Mouse (Mus musculus) midbrain, embryonic 14.5 days (tissue): ENCODE results near the gene Mcoln3. TPM values are rescaled to one million over a fixed set of nuclear protein-coding genes. Genes with fewer than 3 reads are reported as not detected.

Experiments used
- ATAC-seq: fragments of 200-750 bp; cut with Nextera tagmentation; 2 replicates; pipeline ENCODE4 v1.8.0; 2017; ENCODE audit warnings: moderate number of reproducible peaks, moderate library complexity; ENCODE audit not compliant: low FRiP score, low TSS enrichment
- DNase-seq: peaks from one replicate; pipeline ENCODE4 v3.0.0-alpha.2; 2015
- H3K27ac ChIP-seq: fragments of 300-500 bp; sonication (generic); replicated peaks from 2 replicates; pipeline ENCODE4 v1.5.1; 2014; ENCODE audit warnings: mild to moderate bottlenecking, low read depth, low read length, moderate library complexity
- H3K27me3 ChIP-seq: fragments of 300-500 bp; sonication (generic); 2 replicates; pipeline ENCODE4 v1.6.1; 2014; ENCODE audit warnings: low read length, control low read depth, mixed read lengths; ENCODE audit not compliant: control insufficient read depth, insufficient read depth
- H3K36me3 ChIP-seq: fragments of 300-500 bp; sonication (generic); 2 replicates; pipeline ENCODE4 v1.6.1; 2014; ENCODE audit warnings: low read length, control low read depth; ENCODE audit not compliant: control insufficient read depth, insufficient read depth
- H3K4me1 ChIP-seq: fragments of 300-500 bp; sonication (generic); 2 replicates; pipeline ENCODE4 v1.6.1; 2014; ENCODE audit warnings: mild to moderate bottlenecking, antibody characterized with exemption, low read length, control low read depth; ENCODE audit not compliant: control insufficient read depth, insufficient read depth
- H3K4me2 ChIP-seq: fragments of 300-500 bp; sonication (generic); 2 replicates; pipeline ENCODE4 v1.6.1; 2014; ENCODE audit warnings: mild to moderate bottlenecking, low read length, moderate library complexity
- H3K4me3 ChIP-seq: fragments of 300-500 bp; sonication (generic); replicated peaks from 2 replicates; pipeline ENCODE4 v1.5.1; 2014; ENCODE audit warnings: low read depth, low read length
- H3K9ac ChIP-seq: fragments of 300-500 bp; sonication (generic); replicated peaks from 2 replicates; pipeline ENCODE4 v1.6.1; 2014; ENCODE audit warnings: mild to moderate bottlenecking, low read length, moderate library complexity
- H3K9me3 ChIP-seq: fragments of 300-500 bp; sonication (generic); 2 replicates; pipeline ENCODE4 v1.6.1; 2016; ENCODE audit warnings: low read length, control low read depth, mixed read lengths; ENCODE audit not compliant: control insufficient read depth
- WGBS: fragments of 180-500 bp; shearing (Covaris S2); extraction: QIAGEN DNeasy Blood & Tissue Kit; methylation state at CpG from one replicate; pipeline ENCODE4 v1.1.7; 2014; 5-methylcytosine and 5-hydroxymethylcytosine counted together
- polyA plus RNA-seq: library from polyadenylated mRNA; unstranded; fragments of >200 nt; fragmentation: Nextera tagmentation; extraction: Ambion mirVana; gene quantifications from 2 replicates; pipeline ENCODE4 v1.2.1, GENCODE M21; 2014

Gene Mcoln3
- polyA plus RNA-seq, 1 experiment from 2014 or later = 0.61 TPM

DNA sequence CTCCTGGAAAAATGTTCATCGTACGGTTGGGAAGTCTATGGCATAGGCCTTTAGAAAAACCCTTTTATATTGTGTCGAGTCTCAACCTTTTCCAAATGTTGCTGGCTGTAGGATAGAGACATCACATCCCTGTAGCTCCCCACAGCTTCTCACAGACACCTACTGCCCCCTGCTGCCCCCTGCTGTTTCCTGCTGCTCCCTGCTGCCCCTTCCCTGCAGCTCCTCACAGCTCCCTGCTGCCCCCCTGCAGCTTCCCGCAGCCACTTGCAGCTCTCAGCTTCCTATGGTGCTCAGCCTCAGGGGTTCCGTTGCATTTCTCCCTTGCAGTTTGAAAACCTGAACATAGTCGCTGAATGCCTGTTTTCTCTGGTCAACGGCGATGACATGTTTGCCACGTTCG is 72.7 kb downstream of the Mcoln3 start:
- Histone ChIP-seq H3K27ac (no peak overlapping the region), H3K9me3 (no peaks in the 10 kb centered on the region), H3K36me3 (no peaks in the 10 kb centered on the region), H3K27me3 (no peaks in the 10 kb centered on the region), H3K4me1 (peaks cover 7% of the 10 kb centered on the region; the same call in 1 of the 2 replicates), H3K4me2 (no peak overlapping the region), H3K4me3 (no peak overlapping the region), H3K9ac (no peak overlapping the region)
- WGBS = 66% methylated on average over 10 of the region's 10 CpGs
- DNase-seq (no peak), ATAC-seq (no peak)

Other genes starting within 250 kb of the Mcoln3 start
- gene Bcl10, start 194.6 kb upstream of the Mcoln3 start, polyA plus RNA-seq = 34.3 and 42.3 TPM in 2 replicates
- gene 2410004B18Rik, start 179.4 kb upstream of the Mcoln3 start, polyA plus RNA-seq = 76.6 and 85.3 TPM in 2 replicates
- 0.50 and 0.62 TPM in 2 replicates for gene Syde2, start 129.6 kb upstream of the Mcoln3 start, polyA plus RNA-seq
- gene Wdr63, start 9.3 kb upstream of the Mcoln3 start, polyA plus RNA-seq = 0.51 and 0.83 TPM in 2 replicates
- gene Mcoln2, start 32.4 kb downstream of the Mcoln3 start, polyA plus RNA-seq = 0.30 TPM in 1 of 2 replicates, not detected in the other
- 0.58 TPM in 1 of 2 replicates, not detected in the other for gene Lpar3, start 103.5 kb downstream of the Mcoln3 start, polyA plus RNA-seq